Mouse (Mus musculus): ENCODE results near the gene Otud4. TPM values are rescaled to one million over a fixed set of nuclear protein-coding genes. Genes with fewer than 3 reads are reported as not detected.
A peak's percentile ranks its signal among the peaks of the same experiment; 100 is the strongest.

The Otud4 gene
- polyA plus RNA-seq, 1 experiment from 2014 or later: 8.0 TPM

GRCm38 (mm10) chr8:79610268-79610667, 29.1 kb upstream of the Otud4 start:
- H3K9me3 ChIP-seq (ENCODE audit: low read length): no peaks in the 10 kb centered on the region
- H3K9ac ChIP-seq (replicated peaks; ENCODE audit: low read depth): no peak overlapping the region
- H3K4me1 ChIP-seq (ENCODE audit: insufficient read depth, low read depth, low read length): no peaks in the 10 kb centered on the region; the same call in 1 of the 2 replicates
- TF ChIP-seq CTCF (IDR thresholded peaks at IDR 0.05) (no peak), EP300 (IDR thresholded peaks at IDR 0.05) (no peak)
- H3K4me2 ChIP-seq (replicated peaks; ENCODE audit: low read depth, low read length): no peak overlapping the region
- no peak overlapping the region for H3K27ac ChIP-seq (ENCODE audit: low read length)
- ATAC-seq: no peak
- no peaks in the 10 kb centered on the region for H3K36me3 ChIP-seq (ENCODE audit: insufficient read depth, low read length)
- no peak overlapping the region for H3K4me3 ChIP-seq (ENCODE audit: low read depth, low read length)
- DNase-seq (ENCODE audit: low spot score): no peak
- no peaks in the 10 kb centered on the region for H3K27me3 ChIP-seq (replicated peaks; ENCODE audit: insufficient read depth, low read length)

GRCm38 (mm10) chr8:79612298-79612697, 27.1 kb upstream of the Otud4 start:
- no peak overlapping the region for H3K27ac ChIP-seq (ENCODE audit: low read length)
- 55% methylated on average over 6 of the region's 6 CpGs for WGBS
- no peaks in the 10 kb centered on the region for H3K27me3 ChIP-seq (replicated peaks; ENCODE audit: insufficient read depth, low read length)
- H3K4me3 ChIP-seq (ENCODE audit: low read depth, low read length): no peak overlapping the region
- TF ChIP-seq EP300 (IDR thresholded peaks at IDR 0.05): no peak
- TF ChIP-seq CTCF (IDR thresholded peaks at IDR 0.05): no peak
- H3K4me2 ChIP-seq (replicated peaks; ENCODE audit: low read depth, low read length): no peak overlapping the region
- DNase-seq (ENCODE audit: low spot score): no peak
- H3K9me3 ChIP-seq (ENCODE audit: low read length): no peaks in the 10 kb centered on the region
- no peak for ATAC-seq
- no peaks in the 10 kb centered on the region; the same call in 1 of the 2 replicates for H3K4me1 ChIP-seq (ENCODE audit: insufficient read depth, low read depth, low read length)
- no peak overlapping the region for H3K9ac ChIP-seq (replicated peaks; ENCODE audit: low read depth)
- no peaks in the 10 kb centered on the region for H3K36me3 ChIP-seq (ENCODE audit: insufficient read depth, low read length)

- Histone ChIP-seq H3K27me3 (replicated peaks; ENCODE audit: insufficient read depth, low read length) (no peaks in the 10 kb centered on the region), H3K4me1 (ENCODE audit: insufficient read depth, low read depth, low read length) (no peaks in the 10 kb centered on the region; the same call in 1 of the 2 replicates), H3K36me3 (ENCODE audit: insufficient read depth, low read length) (no peaks in the 10 kb centered on the region), H3K4me2 (replicated peaks; ENCODE audit: low read depth, low read length) (no peak overlapping the region), H3K4me3 (ENCODE audit: low read depth, low read length) (no peak overlapping the region), H3K27ac (ENCODE audit: low read length) (no peak overlapping the region), H3K9ac (replicated peaks; ENCODE audit: low read depth) (no peak overlapping the region), H3K9me3 (ENCODE audit: low read length) (no peaks in the 10 kb centered on the region)
- WGBS: 22% methylated on average over 5 of the region's 5 CpGs
- peak; percentile 46; the same call in 1 of the 2 replicates for ATAC-seq
- TF ChIP-seq EP300 (IDR thresholded peaks at IDR 0.05) (no peak), CTCF (IDR thresholded peaks at IDR 0.05) (peak; percentile 32; the same call in 1 of the 2 replicates)
- peak; percentile 43 for DNase-seq (ENCODE audit: low spot score)
Observed at GRCm38 (mm10) chr8:79612965-79613364, 26.5 kb upstream of the Otud4 start.

- H3K4me3 ChIP-seq (ENCODE audit: low read depth, low read length): no peak overlapping the region
- H3K4me2 ChIP-seq (replicated peaks; ENCODE audit: low read depth, low read length): no peak overlapping the region
- no peaks in the 10 kb centered on the region for H3K27me3 ChIP-seq (replicated peaks; ENCODE audit: insufficient read depth, low read length)
- no peaks in the 10 kb centered on the region; the same call in 1 of the 2 replicates for H3K4me1 ChIP-seq (ENCODE audit: insufficient read depth, low read depth, low read length)
- H3K27ac ChIP-seq (ENCODE audit: low read length): no peak overlapping the region
- no peak overlapping the region for H3K9ac ChIP-seq (replicated peaks; ENCODE audit: low read depth)
- TF ChIP-seq CTCF (IDR thresholded peaks at IDR 0.05) (no peak), EP300 (IDR thresholded peaks at IDR 0.05) (no peak)
- H3K9me3 ChIP-seq (ENCODE audit: low read length): no peaks in the 10 kb centered on the region
- DNase-seq (ENCODE audit: low spot score): no peak
- H3K36me3 ChIP-seq (ENCODE audit: insufficient read depth, low read length): no peaks in the 10 kb centered on the region
- 68% methylated on average over 6 of the region's 6 CpGs for WGBS
- no peak for ATAC-seq
Observed at GRCm38 (mm10) chr8:79615741-79616350, 23.6 kb upstream of the Otud4 start.

GRCm38 (mm10) chr8:79618906-79619305, 20.5 kb upstream of the Otud4 start:
- WGBS: 48% methylated on average over 5 of the region's 5 CpGs
- no peak overlapping the region for H3K4me2 ChIP-seq (replicated peaks; ENCODE audit: low read depth, low read length)

GRCm38 (mm10) chr8:79619353-79619752, 20.1 kb upstream of the Otud4 start:
- no peak overlapping the region for H3K4me3 ChIP-seq (ENCODE audit: low read depth, low read length)
- no peak overlapping the region for H3K27ac ChIP-seq (ENCODE audit: low read length)
- H3K9ac ChIP-seq (replicated peaks; ENCODE audit: low read depth): no peak overlapping the region
- no peaks in the 10 kb centered on the region for H3K27me3 ChIP-seq (replicated peaks; ENCODE audit: insufficient read depth, low read length)
- no peaks in the 10 kb centered on the region for H3K9me3 ChIP-seq (ENCODE audit: low read length)
- no peaks in the 10 kb centered on the region for H3K36me3 ChIP-seq (ENCODE audit: insufficient read depth, low read length)
- DNase-seq (ENCODE audit: low spot score) (no peak), ATAC-seq (no peak)
- no peak for TF ChIP-seq EP300 (IDR thresholded peaks at IDR 0.05)
- H3K4me2 ChIP-seq (replicated peaks; ENCODE audit: low read depth, low read length): no peak overlapping the region
- no peaks in the 10 kb centered on the region for H3K4me1 ChIP-seq (ENCODE audit: insufficient read depth, low read depth, low read length)
- WGBS: 59% methylated on average over 2 of the region's 2 CpGs

More at GRCm38 (mm10) chr8:79618906-79619305, 20.5 kb upstream of the Otud4 start:
- Histone ChIP-seq H3K9ac (replicated peaks; ENCODE audit: low read depth) (no peak overlapping the region), H3K9me3 (ENCODE audit: low read length) (no peaks in the 10 kb centered on the region), H3K27me3 (replicated peaks; ENCODE audit: insufficient read depth, low read length) (no peaks in the 10 kb centered on the region), H3K27ac (ENCODE audit: low read length) (no peak overlapping the region), H3K36me3 (ENCODE audit: insufficient read depth, low read length) (no peaks in the 10 kb centered on the region), H3K4me3 (ENCODE audit: low read depth, low read length) (no peak overlapping the region), H3K4me1 (ENCODE audit: insufficient read depth, low read depth, low read length) (no peaks in the 10 kb centered on the region)
- DNase-seq (ENCODE audit: low spot score): no peak
- TF ChIP-seq CTCF (IDR thresholded peaks at IDR 0.05) (no peak), EP300 (IDR thresholded peaks at IDR 0.05) (no peak)
- ATAC-seq: no peak
